Mouse (Mus musculus) bone marrow macrophage, adult 2 months (primary cell): ENCODE measurements around the gene Tcap.

Source experiments
- CTCF ChIP-seq: IDR thresholded peaks from 2 replicates; pipeline ENCODE4 v1.5.1; 2012; ENCODE audit warnings: low read depth, mild to moderate bottlenecking, low read length, moderate library complexity
- POLR2A ChIP-seq: IDR thresholded peaks from 2 replicates; pipeline ENCODE4 v1.6.1; 2012; ENCODE audit warnings: mild to moderate bottlenecking, low read depth, low read length, borderline replicate concordance

GRCm38 (mm10) chr11:98335250-98335649 lies 48.4 kb upstream of the Tcap start:
- no peak for TF ChIP-seq POLR2A
- no peak for TF ChIP-seq CTCF
